Mouse (Mus musculus) liver, adult 2 months (tissue): ENCODE measurements around the gene Ccnyl1.

Experiments
- CTCF ChIP-seq: fragments of 200-500 bp; IDR thresholded peaks from 2 replicates; pipeline ENCODE4 v1.5.1; 2011; ENCODE audit warnings: low read depth, low read length, control low read depth
- POLR2A ChIP-seq: fragments of 200-500 bp; IDR thresholded peaks from 2 replicates; pipeline ENCODE4 v1.6.1; 2011; ENCODE audit warnings: low read length, control low read depth; ENCODE audit not compliant: insufficient read depth; ENCODE audit errors: extremely low read depth

- TF ChIP-seq POLR2A = no peak
- no peak for TF ChIP-seq CTCF
These were observed 49.2 kb upstream of the Ccnyl1 start for GRCm38 (mm10) chr1:64641069-64641468.
